Mouse (Mus musculus): ENCODE results near the gene Spire2.
A peak's percentile ranks its signal among the peaks of the same experiment; 100 is the strongest.

Spire2 gene

GRCm38 (mm10) chr8:123334467-123334866 is 2.0 kb downstream of the Spire2 start:
- no peak for DNase-seq

GRCm38 (mm10) chr8:123337475-123337874 is 5.0 kb downstream of the Spire2 start:
- DNase-seq: no peak

GRCm38 (mm10) chr8:123340071-123340470 is 7.6 kb downstream of the Spire2 start:
- no peak for DNase-seq

GRCm38 (mm10) chr8:123341040-123342015 is 8.8 kb downstream of the Spire2 start:
- no peak for DNase-seq

GRCm38 (mm10) chr8:123342253-123342652 is 9.7 kb downstream of the Spire2 start:
- DNase-seq: no peak

GRCm38 (mm10) chr8:123342911-123343310 is 10.4 kb downstream of the Spire2 start:
- DNase-seq: no peak

GRCm38 (mm10) chr8:123343422-123343821 is 10.9 kb downstream of the Spire2 start:
- no peak for DNase-seq

- no peak for DNase-seq
These were observed 12.6 kb downstream of the Spire2 start for GRCm38 (mm10) chr8:123345135-123345534.

- DNase-seq: no peak
These were observed 13.3 kb downstream of the Spire2 start for GRCm38 (mm10) chr8:123345856-123346255.

- DNase-seq: no peak
These were observed 14.8 kb downstream of the Spire2 start for GRCm38 (mm10) chr8:123347293-123347692.

- peak in 1 of 2 experiments; percentile 51 for DNase-seq
These were observed 15.8 kb downstream of the Spire2 start for GRCm38 (mm10) chr8:123348237-123348843.

- no peak for DNase-seq
These were observed 16.6 kb downstream of the Spire2 start for GRCm38 (mm10) chr8:123349073-123349472.

- no peak for DNase-seq
These were observed 19.6 kb downstream of the Spire2 start for GRCm38 (mm10) chr8:123352118-123352517.

GRCm38 (mm10) chr8:123352786-123353185 is 20.3 kb downstream of the Spire2 start:
- DNase-seq: peak; percentile 58 to 69

GRCm38 (mm10) chr8:123353216-123353615 is 20.7 kb downstream of the Spire2 start:
- no peak for DNase-seq

GRCm38 (mm10) chr8:123361082-123361739 is 28.7 kb downstream of the Spire2 start:
- DNase-seq: peak; percentile 88 to 92

GRCm38 (mm10) chr8:123373403-123374238 is 41.1 kb downstream of the Spire2 start, which contains the start of gene Tcf25:
Gene Tcf25 (plus strand): TSS chr8:123373753.
- DNase-seq: peak; percentile 98 to 99

- DNase-seq: peak; percentile 98 to 99
These were observed 41.7 kb downstream of the Spire2 start for GRCm38 (mm10) chr8:123374239-123374578.

- no peak for DNase-seq
These were observed 43.2 kb downstream of the Spire2 start for GRCm38 (mm10) chr8:123375701-123376100.

GRCm38 (mm10) chr8:123376106-123376505 is 43.6 kb downstream of the Spire2 start:
- no peak for DNase-seq

GRCm38 (mm10) chr8:123381711-123382110 is 49.2 kb downstream of the Spire2 start:
- no peak for DNase-seq

GRCm38 (mm10) chr8:123382516-123382915 is 50.0 kb downstream of the Spire2 start:
- DNase-seq: no peak
